ENCODE assay signal across 28 mouse cellular contexts in genomic region chr14:95904591-95905095, GRCm38 (mm10). TPM values are rescaled to one million over a fixed set of nuclear protein-coding genes. Genes with fewer than 3 reads are reported as not detected.
"Had no signal": no experiment of that assay in that cellular context is flagged by ENCODE, and none has a peak within 500 bp of the region (broad histone marks: within the 10 kb centered on the region; RNA-seq: fewer than 3 reads in every experiment).

No protein-coding gene starts in this region.

- H3K4me2 ChIP-seq: limb, embryonic 13.5 days; liver, embryonic 12.5 days; liver, embryonic 15.5 days; lung, embryonic 15.5 days; stomach, embryonic 15.5 days had no signal

- H3K9me3 ChIP-seq: limb, embryonic 10.5 days; limb, embryonic 13.5 days; liver, embryonic 12.5 days; liver, embryonic 15.5 days; lung, embryonic 15.5 days; megakaryocyte, embryonic 14.5 days; midbrain, embryonic 10.5 days; stomach, embryonic 15.5 days had no signal

- H3K27ac ChIP-seq: limb, embryonic 10.5 days; limb, embryonic 13.5 days; liver, embryonic 12.5 days; liver, embryonic 15.5 days; lung, embryonic 15.5 days; midbrain, embryonic 10.5 days; stomach, embryonic 15.5 days had no signal

- H3K4me3 ChIP-seq: limb, embryonic 10.5 days; limb, embryonic 13.5 days; liver, embryonic 12.5 days; liver, embryonic 15.5 days; lung, embryonic 15.5 days; megakaryocyte, embryonic 14.5 days; midbrain, embryonic 10.5 days; stomach, embryonic 15.5 days had no signal

- H3K9ac ChIP-seq: limb, embryonic 13.5 days; liver, embryonic 12.5 days; liver, embryonic 15.5 days; lung, embryonic 15.5 days; stomach, embryonic 15.5 days had no signal

- H3K36me3 ChIP-seq: limb, embryonic 10.5 days; limb, embryonic 13.5 days; liver, embryonic 12.5 days; liver, embryonic 15.5 days; lung, embryonic 15.5 days; midbrain, embryonic 10.5 days; stomach, embryonic 15.5 days had no signal

- ATAC-seq: liver, embryonic 12.5 days had no signal

- DNase-seq: kidney, adult 11 months; kidney, adult 8-10 months; kidney, postnatal 14 days; kidney, postnatal 4 days; liver; lung, adult 18-20 months; lung, postnatal 10 days; lung, postnatal 36 days; right cerebral cortex, postnatal 25 days; spleen, adult 18-20 months; thymus, postnatal 25 days had no signal

- H3K27me3 ChIP-seq: limb, embryonic 13.5 days; liver, embryonic 12.5 days; liver, embryonic 15.5 days; lung, embryonic 15.5 days; megakaryocyte, embryonic 14.5 days; stomach, embryonic 15.5 days had no signal

- H3K4me1 ChIP-seq: limb, embryonic 10.5 days; limb, embryonic 13.5 days; liver, embryonic 12.5 days; liver, embryonic 15.5 days; lung, embryonic 15.5 days; megakaryocyte, embryonic 14.5 days; stomach, embryonic 15.5 days had no signal

RNA-seq across cellular contexts. Expression of gene 4921530L21Rik, which starts 23.6 kb away (rescaled TPM):
- total RNA-seq: layer of hippocampus, adult 18-20 months; layer of hippocampus, postnatal 25 days; left cerebral cortex, adult 18-20 months; left cerebral cortex, postnatal 25 days; midbrain, postnatal 0 days had no signal
- polyA plus RNA-seq: kidney, embryonic 16.5 days; limb, embryonic 10.5 days; limb, embryonic 13.5 days; liver, embryonic 12.5 days; liver, embryonic 15.5 days; lung, embryonic 15.5 days; midbrain, embryonic 10.5 days; midbrain, postnatal 0 days; neural tube, embryonic 11.5 days; neural tube, embryonic 14.5 days; stomach, embryonic 15.5 days; thymus, postnatal 0 days had no signal
